Mouse (Mus musculus) cerebellum, adult 2 months (tissue): ENCODE results near the gene Oprl1. TPM values are rescaled to one million over a fixed set of nuclear protein-coding genes. Genes with fewer than 3 reads are reported as not detected.

ENCODE experiments used
- DNase-seq, 2 experiments: peaks; one replicate each; pipeline ENCODE4 v3.0.0; 2021
- H3K27ac ChIP-seq: fragments of 200-500 bp; 2 replicates; pipeline ENCODE4 v1.5.1; 2012; ENCODE audit warnings: low read length, control low read depth, inconsistent platforms; ENCODE audit not compliant: insufficient read depth
- H3K27me3 ChIP-seq: fragments of 200-500 bp; 2 replicates; pipeline ENCODE4 v1.6.1; 2012; ENCODE audit warnings: inconsistent platforms, mild to moderate bottlenecking, low read length, moderate library complexity; ENCODE audit not compliant: control insufficient read depth, insufficient read depth
- H3K4me1 ChIP-seq: fragments of 200-500 bp; 2 replicates; pipeline ENCODE4 v1.6.1; 2011; ENCODE audit warnings: low read length; ENCODE audit not compliant: control insufficient read depth, insufficient read depth
- H3K4me3 ChIP-seq: fragments of 200-500 bp; replicated peaks from 2 replicates; pipeline ENCODE3; 2011; ENCODE audit warnings: mild to moderate bottlenecking, low read depth, low read length, control low read depth; ENCODE audit not compliant: insufficient read depth
- CTCF ChIP-seq: fragments of 200-500 bp; IDR thresholded peaks from 2 replicates; pipeline ENCODE4 v1.5.1; 2011; ENCODE audit warnings: low read depth, mild to moderate bottlenecking, control low read depth, low read length, moderate library complexity, borderline replicate concordance; ENCODE audit not compliant: insufficient read depth
- POLR2A ChIP-seq: fragments of 200-500 bp; IDR thresholded peaks from 2 replicates; pipeline ENCODE4 v1.6.1; 2011; ENCODE audit warnings: low read length, control low read depth, borderline replicate concordance; ENCODE audit not compliant: insufficient read depth
- WGBS: fragments of 180-500 bp; shearing (Covaris S2); methylation state at CpG from one replicate; pipeline ENCODE4 v1.1.7; 2018; 5-methylcytosine and 5-hydroxymethylcytosine counted together
- polyA plus RNA-seq: library from polyadenylated mRNA; depleted of rRNA; stranded (reverse); fragments of >200 nt; gene quantifications from 2 replicates; pipeline ENCODE4 v1.2.3, GENCODE M21; 2012; rRNA removed

Gene Oprl1
- 28.6 and 35.1 TPM in 2 replicates for polyA plus RNA-seq

DNA sequence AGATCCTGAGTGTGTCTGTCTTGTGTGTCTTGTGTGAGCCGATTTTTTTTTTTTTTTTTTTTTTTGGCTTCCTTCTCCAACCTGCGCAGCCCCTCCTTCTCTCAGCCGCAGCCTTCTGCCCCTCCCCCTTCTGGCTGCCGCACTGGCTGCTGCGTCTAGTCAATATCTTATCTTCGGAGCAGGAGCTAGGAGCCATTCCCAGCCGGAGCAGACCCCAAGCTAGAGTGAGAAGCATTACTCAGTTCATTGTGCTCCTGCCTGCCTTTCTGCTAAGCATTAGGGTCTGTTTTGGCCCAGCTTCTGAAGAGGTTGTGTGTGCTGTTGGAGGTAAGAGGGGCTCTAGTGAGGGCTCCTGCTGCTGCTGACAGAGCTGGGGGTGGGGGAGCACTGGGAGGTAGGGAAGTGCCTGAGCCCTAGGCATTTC is at the start of gene Oprl1:
TSS of gene Oprl1 (plus strand) at position 114 of the 424 bp plus-strand sequence.
- 19% methylated on average over 7 of the region's 7 CpGs for WGBS
- TF ChIP-seq POLR2A (no peak), CTCF (no peak)
- H3K27me3 ChIP-seq: no peaks in the 10 kb centered on the region
- H3K27ac ChIP-seq: no peak within 1 kb of the TSS
- DNase-seq: no peak
- H3K4me1 ChIP-seq: peaks cover 39% of the 10 kb centered on the region
- H3K4me3 ChIP-seq: peak within 1 kb of the TSS; percentile 57

GRCm38 (mm10) chr2:181670285-181670912 is 44.4 kb upstream of the Oprl1 start:
- Histone ChIP-seq H3K27me3 (peaks cover 2% of the 10 kb centered on the region; the same call in 1 of the 2 replicates), H3K4me1 (0 out of 2 replicates have a peak, but pooled peaks cover 3% of the 10 kb centered on the region), H3K4me3 (no peak overlapping the region), H3K27ac (no peak overlapping the region)
- no peak for DNase-seq
- no peak for TF ChIP-seq CTCF
- TF ChIP-seq POLR2A: no peak
- WGBS: 4% methylated on average over 55 of the region's 56 CpGs

- WGBS: under 1% methylated on average over 41 of the region's 41 CpGs
- Histone ChIP-seq H3K4me3 (no peak overlapping the region), H3K4me1 (0 out of 2 replicates have a peak, but pooled peaks cover 7% of the 10 kb centered on the region), H3K27me3 (peaks cover 2% of the 10 kb centered on the region; the same call in 1 of the 2 replicates), H3K27ac (no peak overlapping the region)
- no peak for DNase-seq
- TF ChIP-seq CTCF: no peak
- TF ChIP-seq POLR2A: no peak
These were observed 43.9 kb upstream of the Oprl1 start for GRCm38 (mm10) chr2:181670913-181671311.

DNA sequence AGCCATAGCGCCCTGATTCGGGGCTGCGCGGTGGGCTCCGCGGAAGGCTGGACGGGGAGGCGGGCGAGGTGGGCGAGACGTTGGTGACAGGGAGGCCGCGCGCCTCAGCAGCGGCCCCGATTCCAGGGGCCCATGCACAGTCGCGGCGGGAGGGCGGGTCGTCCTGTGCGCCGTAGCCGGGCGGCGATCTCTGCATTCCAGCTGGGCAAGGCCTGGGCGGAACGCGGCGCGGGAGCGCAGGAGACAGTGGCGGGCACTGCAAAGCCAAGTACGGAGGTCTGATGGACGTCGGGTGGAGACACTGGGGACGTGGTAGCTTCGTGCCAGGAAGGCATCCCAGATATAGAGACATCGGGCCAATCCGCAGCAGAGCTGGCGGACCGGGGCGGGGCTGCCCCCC is 43.5 kb upstream of the Oprl1 start, which contains the start of gene Sox18:
TSS of gene Sox18 (minus strand) at position 315 of the 400 bp plus-strand sequence.
- Histone ChIP-seq H3K27ac (no peak within 1 kb of the TSS), H3K4me1 (0 out of 2 replicates have a peak, but pooled peaks cover 7% of the 10 kb centered on the region), H3K27me3 (peaks cover 2% of the 10 kb centered on the region; the same call in 1 of the 2 replicates), H3K4me3 (no peak within 1 kb of the TSS)
- no peak for DNase-seq
- TF ChIP-seq CTCF (no peak), POLR2A (no peak)
- WGBS: under 1% methylated on average over 43 of the region's 43 CpGs

- TF ChIP-seq CTCF (no peak), POLR2A (no peak)
- no peak for DNase-seq
- H3K27ac ChIP-seq: no peak overlapping the region
- WGBS: 54% methylated on average over 7 of the region's 7 CpGs
- 0 out of 2 replicates have a peak, but pooled peaks cover 7% of the 10 kb centered on the region for H3K4me1 ChIP-seq
- H3K4me3 ChIP-seq: no peak overlapping the region
- peaks cover 2% of the 10 kb centered on the region; the same call in 1 of the 2 replicates for H3K27me3 ChIP-seq
These were observed 42.8 kb upstream of the Oprl1 start for GRCm38 (mm10) chr2:181671984-181672383.

- DNase-seq: no peak
- H3K27me3 ChIP-seq: peaks cover 2% of the 10 kb centered on the region; the same call in 1 of the 2 replicates
- TF ChIP-seq POLR2A (no peak), CTCF (no peak)
- 29% methylated on average over 1 of the region's 1 CpGs for WGBS
- H3K4me3 ChIP-seq: no peak overlapping the region
- H3K27ac ChIP-seq: no peak overlapping the region
- H3K4me1 ChIP-seq: 0 out of 2 replicates have a peak, but pooled peaks cover 7% of the 10 kb centered on the region
These were observed 41.3 kb upstream of the Oprl1 start for GRCm38 (mm10) chr2:181673501-181673900.

DNA sequence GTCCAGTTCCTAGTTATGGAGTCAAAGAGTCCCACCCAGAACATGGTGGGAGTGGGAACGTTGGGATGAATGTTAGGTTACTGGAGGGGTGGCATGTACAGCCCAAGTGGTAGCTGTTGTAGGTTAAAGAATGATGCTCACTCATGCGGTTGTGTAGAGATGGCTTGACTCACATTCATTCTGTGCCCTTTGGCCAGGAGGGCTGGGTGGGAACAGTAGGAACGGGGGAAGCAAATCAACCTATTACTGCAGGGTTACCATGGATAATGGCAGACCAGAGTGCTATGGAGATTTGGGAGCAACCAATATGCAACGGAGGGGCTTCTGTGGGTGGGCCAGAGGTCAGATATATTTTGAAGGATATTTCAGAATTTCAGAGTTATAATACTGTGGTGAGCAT is 39.9 kb upstream of the Oprl1 start:
- WGBS: 83% methylated on average over 4 of the region's 4 CpGs
- peaks cover 2% of the 10 kb centered on the region; the same call in 1 of the 2 replicates for H3K27me3 ChIP-seq
- H3K27ac ChIP-seq: no peak overlapping the region
- H3K4me1 ChIP-seq: peaks cover 10% of the 10 kb centered on the region; the same call in 1 of the 2 replicates
- H3K4me3 ChIP-seq: no peak overlapping the region
- DNase-seq: no peak
- no peak for TF ChIP-seq CTCF
- TF ChIP-seq POLR2A: no peak

- Histone ChIP-seq H3K4me3 (no peak overlapping the region), H3K27me3 (peaks cover 2% of the 10 kb centered on the region; the same call in 1 of the 2 replicates), H3K4me1 (peaks cover 10% of the 10 kb centered on the region; the same call in 1 of the 2 replicates), H3K27ac (no peak overlapping the region)
- peak; percentile 42 to 58 for DNase-seq
- 4% methylated on average over 14 of the region's 14 CpGs for WGBS
- TF ChIP-seq POLR2A (no peak), CTCF (no peak)
These were observed 39.4 kb upstream of the Oprl1 start for GRCm38 (mm10) chr2:181675454-181675853.
